Mouse (Mus musculus) megakaryocyte, adult 5-6 weeks (primary cell): ENCODE data around the gene Tpsb2. TPM values are rescaled to one million over a fixed set of nuclear protein-coding genes. Genes with fewer than 3 reads are reported as not detected.

ENCODE experiments used
- ATAC-seq: 2 replicates; pipeline ENCODE4 v1.8.0; 2016; ENCODE audit warnings: mild to moderate bottlenecking, inconsistent platforms; ENCODE audit not compliant: poor library complexity, severe bottlenecking
- total RNA-seq, 2 experiments: library from RNA; stranded (forward) in 1 of 2; stranded (reverse) in 1 of 2; fragments of 153-499, 151-499 nt in 1 of 2; fragments of 221-1000, 200-1000 nt in 1 of 2; gene quantifications; 2 replicates each; pipeline versions ENCODE4 v1.2.3 to v1.2.4; 2015 to 2017

Gene Tpsb2
- total RNA-seq, 2 experiments from 2014 or later, result not detected

DNA sequence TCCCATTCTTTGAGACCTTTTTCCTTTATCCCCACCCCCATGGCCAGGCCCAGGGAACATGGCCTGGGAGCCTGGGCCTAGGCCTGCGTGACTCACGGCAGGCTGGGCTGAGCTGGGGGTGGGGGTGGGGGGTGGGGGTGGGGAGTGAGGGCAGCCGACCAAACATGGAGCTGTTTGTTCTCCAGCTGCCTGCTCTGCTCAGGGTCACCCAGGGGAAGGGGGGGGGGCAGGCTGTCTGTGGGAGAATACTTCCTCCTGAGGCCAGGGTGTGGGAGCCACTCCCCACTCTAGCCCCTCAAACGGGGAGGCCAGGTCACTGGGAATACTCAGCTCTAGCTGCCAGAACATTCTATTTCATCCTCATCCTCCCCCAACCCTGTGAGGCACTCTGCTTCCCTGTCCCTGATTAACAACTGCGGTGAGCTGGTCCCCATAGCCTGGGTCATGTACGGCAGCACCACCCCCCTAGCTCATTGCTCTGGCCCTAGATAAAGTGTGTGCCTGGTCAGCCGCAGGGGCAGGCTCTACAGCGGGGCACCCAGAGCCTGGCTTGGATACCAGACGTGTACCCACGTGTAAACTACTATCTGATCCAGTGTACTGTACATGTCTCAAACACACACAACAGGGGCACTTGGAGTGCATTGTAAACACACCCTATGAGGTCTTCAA, 39.3 kb downstream of the Tpsb2 start:
- no peak for ATAC-seq

DNA sequence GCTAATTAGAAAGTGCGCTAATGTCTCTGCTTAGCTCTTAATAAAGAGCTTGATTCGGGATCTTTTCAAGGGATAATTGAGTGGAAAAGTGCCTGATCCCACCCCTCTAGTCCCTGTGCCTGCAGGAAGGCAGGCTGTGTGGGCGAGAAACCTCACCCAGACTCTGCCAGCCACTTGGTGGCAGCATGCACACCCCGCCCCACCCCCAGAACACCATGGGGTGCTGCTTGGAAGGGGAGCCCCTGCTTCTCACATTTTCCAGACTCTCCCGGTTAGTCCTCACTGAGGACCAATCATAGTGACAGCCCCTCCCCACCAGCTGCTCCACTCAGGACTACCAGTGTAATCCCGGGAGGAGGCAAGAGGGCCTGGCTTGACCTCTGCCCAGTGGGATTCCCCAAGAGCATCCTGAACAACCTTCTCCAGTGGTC, 39.9 kb downstream of the Tpsb2 start:
- ATAC-seq, result no peak

DNA sequence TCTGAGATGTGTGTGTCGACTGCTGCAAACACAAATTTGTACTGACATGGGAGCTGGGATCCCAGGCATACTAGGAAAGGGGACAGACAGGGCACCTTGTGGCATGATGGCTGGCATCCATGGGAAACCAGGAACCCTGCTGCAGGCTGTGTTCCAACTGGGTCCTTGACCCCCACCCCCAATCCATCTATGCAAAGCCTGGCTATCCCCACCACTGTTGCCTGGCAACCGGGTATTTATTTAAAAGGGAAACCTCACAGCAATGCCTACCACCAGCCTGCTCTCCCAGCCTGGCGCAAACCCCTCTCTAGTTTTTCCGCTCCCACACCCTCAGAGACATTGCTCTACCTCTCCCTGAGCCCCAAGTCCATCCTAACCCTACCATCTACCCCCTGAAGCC, 41.2 kb downstream of the Tpsb2 start:
- ATAC-seq, result no peak

DNA sequence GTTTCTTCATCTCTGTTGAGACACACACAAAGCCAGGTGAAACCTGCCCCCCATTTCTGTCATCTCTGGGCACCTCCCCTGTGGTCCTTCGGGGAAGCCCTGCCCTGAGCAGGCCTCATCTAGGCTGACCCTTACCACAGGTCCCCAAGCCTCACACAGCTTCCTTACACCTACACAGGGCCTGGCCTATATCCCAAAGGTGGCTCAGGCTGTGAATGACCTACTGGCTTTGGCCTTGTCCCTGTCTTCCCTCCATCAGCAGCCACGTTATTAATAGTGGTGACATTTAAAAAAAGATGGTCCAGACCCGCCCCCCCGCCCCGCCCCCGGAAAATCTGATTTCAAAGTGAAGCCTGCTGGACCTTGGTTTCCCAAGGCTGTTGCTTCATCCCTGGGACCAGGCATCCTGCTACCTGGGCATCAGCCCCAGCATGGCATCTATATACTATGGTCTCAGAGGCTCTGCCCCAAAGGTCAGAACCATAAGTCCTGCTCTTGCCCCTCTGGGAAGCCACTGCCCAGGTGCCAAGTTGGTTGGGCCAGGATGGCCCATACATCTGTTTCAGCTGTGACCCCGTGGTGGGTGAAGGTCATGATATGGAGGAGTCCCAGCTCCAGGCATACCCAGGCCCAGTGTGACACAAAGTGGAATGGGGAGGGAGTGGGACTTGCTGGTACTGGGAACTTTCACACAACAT, 42.3 kb downstream of the Tpsb2 start:
- ATAC-seq, result no peak

DNA sequence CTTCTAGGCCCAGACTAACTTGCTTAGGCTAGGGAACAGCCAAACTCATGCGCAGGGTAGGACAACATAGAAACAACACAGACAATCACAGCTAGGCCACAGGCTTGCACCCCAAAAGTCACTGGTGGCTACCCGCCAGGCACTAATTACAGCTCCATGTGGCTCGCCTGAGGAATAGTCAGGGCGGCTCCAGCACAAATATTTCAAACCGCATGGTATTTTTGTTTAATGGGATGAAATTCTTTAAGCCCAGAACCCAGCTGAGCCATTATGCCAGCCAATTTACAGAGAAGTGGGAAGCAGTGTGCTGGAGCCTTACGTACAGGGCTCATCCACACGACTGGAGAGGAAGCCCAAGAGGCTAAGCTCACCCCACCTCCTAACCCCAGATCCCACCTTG, 43.5 kb downstream of the Tpsb2 start:
- ATAC-seq, result no peak

DNA sequence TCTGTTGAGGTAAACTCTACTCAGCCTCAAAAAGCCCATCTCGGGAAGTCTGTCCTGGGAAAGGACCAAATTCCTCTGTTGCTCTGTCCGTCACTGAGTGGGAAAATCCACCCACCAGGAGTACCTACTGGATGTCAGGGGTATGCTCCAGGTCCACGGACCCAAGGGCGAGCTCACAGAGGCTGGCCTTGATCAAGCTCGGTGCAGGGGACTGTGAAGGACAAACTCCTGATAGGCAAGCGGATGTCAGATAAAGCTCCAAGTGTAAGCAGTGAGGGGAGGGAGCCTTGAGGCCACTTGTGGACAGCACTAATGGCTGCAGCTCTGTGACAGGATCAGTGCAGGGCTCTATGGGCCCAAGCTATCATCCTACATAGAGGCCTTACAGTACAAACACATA, 44.1 kb downstream of the Tpsb2 start:
- no peak for ATAC-seq

DNA sequence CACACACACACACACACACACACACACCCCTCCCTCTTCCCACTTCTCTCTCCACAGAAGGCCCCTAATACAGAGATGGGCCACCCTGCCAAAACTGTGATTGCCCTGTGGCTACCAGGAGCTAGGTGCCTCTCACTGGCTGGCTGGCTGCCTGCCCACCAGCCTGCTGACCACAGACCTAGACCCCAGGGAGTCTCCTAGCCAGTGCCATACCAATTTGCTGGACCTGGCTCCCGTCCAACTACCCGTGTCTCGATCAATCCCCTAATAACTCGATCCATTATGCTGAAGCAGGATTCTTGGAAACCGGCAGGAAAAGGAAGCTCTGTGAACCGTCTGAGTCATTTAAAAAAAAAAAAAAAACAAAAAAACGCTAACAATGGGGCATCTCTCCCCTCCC, 44.7 kb downstream of the Tpsb2 start:
- ATAC-seq, result no peak

DNA sequence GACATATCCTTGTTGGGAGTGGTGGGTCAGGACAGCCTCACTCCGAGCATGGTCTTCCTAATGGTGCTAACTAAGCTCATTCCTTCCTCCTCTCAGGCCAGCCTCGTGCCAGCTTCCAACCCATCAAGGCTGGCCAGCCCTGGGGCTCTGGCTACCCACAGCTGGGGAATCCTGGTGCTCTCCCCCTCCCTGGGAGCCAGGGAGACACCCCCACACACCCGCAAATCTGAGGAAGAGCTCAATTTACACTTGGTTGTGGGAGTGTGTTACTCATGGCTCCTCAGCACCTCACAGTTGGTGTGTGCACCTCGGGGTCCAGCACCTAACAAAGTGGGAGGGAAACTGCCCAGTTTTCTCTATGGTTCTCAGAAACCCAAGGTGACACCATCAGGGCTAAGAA, 45.1 kb downstream of the Tpsb2 start:
- ATAC-seq, result no peak

DNA sequence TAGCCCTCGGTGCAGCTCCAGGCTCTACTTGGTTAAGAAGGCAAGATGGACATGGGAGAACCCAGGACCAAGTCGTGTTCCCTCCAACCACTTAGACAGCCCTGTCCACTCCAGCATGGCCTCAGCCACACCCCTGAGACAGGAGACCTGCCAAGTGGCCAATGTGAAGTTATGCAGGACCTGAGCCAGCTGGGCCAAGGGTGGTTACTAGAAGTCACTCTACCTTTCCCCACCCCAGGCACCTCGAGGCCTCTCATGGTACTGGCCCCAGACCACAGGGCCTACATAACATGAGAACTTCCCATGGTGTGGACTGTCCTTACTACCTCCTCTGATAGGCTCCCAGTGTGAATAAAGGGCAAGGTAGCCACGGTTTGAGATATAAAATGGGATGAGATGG, 48.1 kb downstream of the Tpsb2 start:
- no peak for ATAC-seq

DNA sequence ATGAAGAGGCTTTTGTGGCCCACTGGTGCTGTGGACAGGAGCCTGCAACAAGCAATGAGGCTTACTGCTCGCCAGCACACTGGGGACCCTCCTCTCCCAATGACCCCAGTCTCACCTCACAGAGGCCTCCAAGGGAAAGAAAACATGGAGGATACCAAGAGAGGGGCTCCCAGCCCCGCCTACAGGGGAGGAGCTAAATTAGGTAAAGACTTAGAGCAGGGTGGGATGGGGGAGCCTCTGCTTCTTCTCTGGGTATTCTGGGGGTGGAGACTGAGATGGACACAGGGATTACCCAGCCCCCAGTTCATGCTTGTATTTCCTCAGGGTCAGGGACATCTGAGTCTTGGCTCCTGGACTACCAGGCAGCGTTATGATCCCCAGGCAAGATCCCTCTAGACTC, 48.8 kb downstream of the Tpsb2 start:
- no peak for ATAC-seq

DNA sequence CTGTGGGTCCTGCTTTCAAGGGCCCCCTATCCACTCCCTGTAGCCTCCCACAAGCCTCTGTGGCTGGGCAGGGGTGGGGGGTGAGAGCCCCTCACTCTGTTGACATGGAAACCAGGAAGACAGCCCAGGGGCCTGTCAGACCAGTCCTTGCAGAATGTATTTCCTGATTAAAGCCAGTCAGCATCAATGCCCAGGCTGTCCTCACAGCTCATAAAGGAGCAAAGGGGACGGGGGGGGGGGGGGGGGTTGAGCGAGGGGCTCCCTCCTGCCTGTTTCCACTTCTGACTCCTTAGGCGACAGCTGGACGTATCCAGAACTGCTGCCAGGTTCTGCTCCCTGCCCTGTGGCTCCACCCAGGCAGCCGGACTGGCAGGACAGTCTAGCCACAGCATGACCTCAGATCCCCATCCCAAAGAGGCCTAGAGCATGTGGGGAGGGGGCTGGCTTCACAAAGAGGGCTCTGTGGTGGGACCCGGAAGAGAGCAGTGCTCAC, 49.4 kb downstream of the Tpsb2 start:
- ATAC-seq, result no peak

DNA sequence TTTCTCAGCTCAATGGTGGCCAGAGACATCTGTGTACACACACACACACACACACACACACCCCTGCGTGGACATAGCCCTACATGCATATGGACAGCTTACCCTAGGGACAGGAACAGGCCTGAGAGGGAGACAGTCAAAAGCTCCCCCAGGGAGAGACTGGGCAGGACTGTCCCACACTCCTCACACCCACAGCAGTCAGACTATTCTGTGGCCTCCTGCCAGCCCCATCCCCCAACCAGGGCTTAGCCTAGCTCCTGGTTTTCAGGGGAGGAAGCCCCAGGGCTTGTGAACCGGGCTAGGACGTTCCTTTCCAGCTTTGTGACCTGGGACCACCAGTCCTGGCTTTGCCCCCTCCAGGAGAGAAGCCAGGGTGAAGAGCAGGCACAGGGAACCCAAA, 50.1 kb downstream of the Tpsb2 start:
- no peak for ATAC-seq

DNA sequence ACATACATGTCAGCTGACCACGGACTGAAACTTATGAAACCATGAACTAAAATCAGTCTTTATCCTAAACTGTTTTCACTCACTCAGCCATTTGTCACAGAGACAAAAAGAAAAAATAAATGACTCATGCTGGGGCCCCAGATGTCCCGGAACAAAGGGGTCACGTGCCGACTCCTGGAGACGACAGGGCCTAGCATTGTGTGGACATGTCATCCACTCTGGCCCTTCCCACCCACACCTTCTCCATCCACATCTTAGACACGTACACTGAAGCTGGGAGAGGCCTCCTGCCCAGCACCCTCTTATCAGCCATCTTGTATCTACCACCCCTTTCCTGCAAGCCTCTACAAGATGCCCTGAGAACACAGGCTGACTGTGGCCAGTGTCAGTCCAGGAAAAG, 51.9 kb downstream of the Tpsb2 start:
- ATAC-seq, result no peak

Other genes with a start within 250 kb of the Tpsb2 start
- not detected in 2 replicates for gene Ptx4, start 245.5 kb upstream of the Tpsb2 start, total RNA-seq (2015)
- not detected in 2 replicates for gene Ptx4, start 245.5 kb upstream of the Tpsb2 start, total RNA-seq (2017)
- 12.3 and 13.1 TPM in 2 replicates for gene Clcn7, start 232.9 kb upstream of the Tpsb2 start, total RNA-seq (2015)
- 16.6 and 18.3 TPM in 2 replicates for gene Clcn7, start 232.9 kb upstream of the Tpsb2 start, total RNA-seq (2017)
- gene Ccdc154, start 203.8 kb upstream of the Tpsb2 start, total RNA-seq (2015), result not detected in 2 replicates
- 0.11 TPM in 1 of 2 replicates, not detected in the other for gene Ccdc154, start 203.8 kb upstream of the Tpsb2 start, total RNA-seq (2017)
- not detected in 2 replicates for gene Gm38655, start 190.8 kb upstream of the Tpsb2 start, total RNA-seq (2015)
- not detected in 2 replicates for gene Gm38655, start 190.8 kb upstream of the Tpsb2 start, total RNA-seq (2017)
- 9.7 and 10.8 TPM in 2 replicates for gene BC003965, start 181.8 kb upstream of the Tpsb2 start, total RNA-seq (2015)
- gene BC003965, start 181.8 kb upstream of the Tpsb2 start, total RNA-seq (2017), result 2.7 and 5.9 TPM in 2 replicates
- 7.3 and 7.7 TPM in 2 replicates for gene Unkl, start 177.9 kb upstream of the Tpsb2 start, total RNA-seq (2015)
- gene Unkl, start 177.9 kb upstream of the Tpsb2 start, total RNA-seq (2017), result 7.3 and 10.5 TPM in 2 replicates
- 17.1 and 19.0 TPM in 2 replicates for gene Gnptg, start 126.2 kb upstream of the Tpsb2 start, total RNA-seq (2015)
- 12.3 and 13.0 TPM in 2 replicates for gene Gnptg, start 126.2 kb upstream of the Tpsb2 start, total RNA-seq (2017)
- gene Tsr3, start 126.1 kb upstream of the Tpsb2 start, total RNA-seq (2015), result 7.3 and 9.2 TPM in 2 replicates
- gene Tsr3, start 126.1 kb upstream of the Tpsb2 start, total RNA-seq (2017), result 15.0 and 22.8 TPM in 2 replicates
- 3.3 and 3.7 TPM in 2 replicates for gene Baiap3, start 109.9 kb upstream of the Tpsb2 start, total RNA-seq (2015)
- gene Baiap3, start 109.9 kb upstream of the Tpsb2 start, total RNA-seq (2017), result 1.8 and 4.0 TPM in 2 replicates
- 270 and 309 TPM in 2 replicates for gene Ube2i, start 91.7 kb upstream of the Tpsb2 start, total RNA-seq (2015)
- 214 and 226 TPM in 2 replicates for gene Ube2i, start 91.7 kb upstream of the Tpsb2 start, total RNA-seq (2017)
- 432 and 451 TPM in 2 replicates for gene Prss34, start 67.9 kb upstream of the Tpsb2 start, total RNA-seq (2015)
- gene Prss34, start 67.9 kb upstream of the Tpsb2 start, total RNA-seq (2017), result 249 and 277 TPM in 2 replicates
- 0.18 and 1.8 TPM in 2 replicates for gene Prss28, start 57.7 kb upstream of the Tpsb2 start, total RNA-seq (2015)
- gene Prss28, start 57.7 kb upstream of the Tpsb2 start, total RNA-seq (2017), result 1.3 and 2.0 TPM in 2 replicates
- not detected in 2 replicates for gene Prss29, start 47.7 kb upstream of the Tpsb2 start, total RNA-seq (2015)
- not detected in 2 replicates for gene Prss29, start 47.7 kb upstream of the Tpsb2 start, total RNA-seq (2017)
- gene Tpsab1, start 20.7 kb upstream of the Tpsb2 start, total RNA-seq (2015), result not detected in 2 replicates
- not detected in 2 replicates for gene Tpsab1, start 20.7 kb upstream of the Tpsb2 start, total RNA-seq (2017)
- not detected in 2 replicates for gene Tpsg1, start 3.0 kb downstream of the Tpsb2 start, total RNA-seq (2015)
- gene Tpsg1, start 3.0 kb downstream of the Tpsb2 start, total RNA-seq (2017), result not detected in 2 replicates
- gene Cacna1h, start 67.5 kb downstream of the Tpsb2 start, total RNA-seq (2015), result 0.05 TPM in 1 of 2 replicates, not detected in the other
- not detected in 2 replicates for gene Cacna1h, start 67.5 kb downstream of the Tpsb2 start, total RNA-seq (2017)
- not detected in 2 replicates for gene Tekt4, start 88.3 kb downstream of the Tpsb2 start, total RNA-seq (2015)
- gene Tekt4, start 88.3 kb downstream of the Tpsb2 start, total RNA-seq (2017), result not detected in 2 replicates
- not detected in 2 replicates for gene Sstr5, start 131.0 kb downstream of the Tpsb2 start, total RNA-seq (2015)
- gene Sstr5, start 131.0 kb downstream of the Tpsb2 start, total RNA-seq (2017), result not detected in 2 replicates
- gene Sox8, start 204.4 kb downstream of the Tpsb2 start, total RNA-seq (2015), result not detected in 2 replicates
- gene Sox8, start 204.4 kb downstream of the Tpsb2 start, total RNA-seq (2017), result not detected in 2 replicates
- 37.8 and 38.4 TPM in 2 replicates for gene Lmf1, start 212.8 kb downstream of the Tpsb2 start, total RNA-seq (2015)
- gene Lmf1, start 212.8 kb downstream of the Tpsb2 start, total RNA-seq (2017), result 16.7 and 17.0 TPM in 2 replicates